Mouse (Mus musculus) E14TG2a.4 (cell line): ENCODE measurements at regions not wholly inside any gene's neighbourhood (a gene's known extent, or its start where the extent isn't known, plus 50 kb on each side); places are given as distances from the start of the nearest gene placed in this dataset.

Experiments used
- H3K27me3 ChIP-seq: 2 replicates; pipeline ENCODE4 v1.6.1; 2014; ENCODE audit warnings: low read length, control low read depth; ENCODE audit not compliant: insufficient read depth
- H3K36me3 ChIP-seq: 2 replicates; pipeline ENCODE4 v1.6.1; 2014; ENCODE audit warnings: low read length, control low read depth; ENCODE audit not compliant: insufficient read depth
- H3K4me1 ChIP-seq: replicated peaks from 2 replicates; pipeline ENCODE4 v1.6.1; 2014; ENCODE audit warnings: low read depth, low read length, control low read depth
- H3K4me3 ChIP-seq: replicated peaks from 2 replicates; pipeline ENCODE4 v1.5.1; 2014; ENCODE audit warnings: mild to moderate bottlenecking, low read length
- H3K9me3 ChIP-seq: 2 replicates; pipeline ENCODE4 v1.6.1; 2014; ENCODE audit warnings: low read length, control low read depth
- CTCF ChIP-seq: conservative IDR thresholded peaks from 2 replicates; pipeline ENCODE4 v1.5.1; 2014; ENCODE audit warnings: low read length
- NANOG ChIP-seq: IDR thresholded peaks from 2 replicates; pipeline ENCODE4 v1.6.1; 2014; ENCODE audit warnings: borderline replicate concordance, low read length, mixed read lengths
- POU5F1 ChIP-seq: IDR thresholded peaks from 2 replicates; pipeline ENCODE4 v1.6.1; 2014; ENCODE audit warnings: low read length, borderline replicate concordance

DNA sequence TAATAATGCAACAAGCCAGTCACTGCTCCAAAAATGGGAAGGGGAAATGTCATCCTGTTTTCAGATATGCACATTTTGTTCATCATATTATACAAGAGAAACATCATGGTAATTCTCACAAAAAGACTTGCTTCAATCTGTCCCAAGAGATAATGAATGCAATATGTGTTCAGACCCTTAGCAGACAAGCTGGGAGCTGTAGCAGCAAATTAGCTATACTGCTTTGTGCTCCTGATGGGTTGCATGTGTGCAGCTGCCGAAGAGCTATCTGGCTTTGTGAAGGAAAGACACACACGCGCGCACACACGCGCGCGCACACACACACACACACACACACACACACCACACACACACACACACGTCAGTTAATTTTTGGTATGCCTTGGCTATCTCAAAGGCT, 441.9 kb downstream of the Tm4sf1 start:
- Histone ChIP-seq H3K9me3 (no peaks in the 10 kb centered on the region), H3K4me3 (no peak overlapping the region), H3K36me3 (no peaks in the 10 kb centered on the region), H3K27me3 (no peaks in the 10 kb centered on the region), H3K4me1 (no peaks in the 10 kb centered on the region)
- no peak for TF ChIP-seq CTCF
- no peak for TF ChIP-seq POU5F1
- TF ChIP-seq NANOG: no peak

DNA sequence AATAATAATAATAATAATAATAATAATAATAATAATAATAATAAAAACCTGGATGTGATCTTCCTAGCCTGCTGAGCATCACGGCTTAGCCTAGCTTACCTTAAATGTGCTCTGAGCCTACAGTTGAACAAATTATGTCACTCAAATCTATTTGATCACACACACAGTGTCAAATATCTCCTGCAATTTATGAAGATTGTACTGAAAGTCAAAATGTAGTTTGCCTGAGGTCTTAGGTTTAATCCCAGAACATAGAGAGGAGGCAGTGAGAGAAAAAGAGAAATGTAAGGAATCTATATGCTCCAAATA, 456.4 kb downstream of the Tm4sf1 start:
- no peak for TF ChIP-seq NANOG
- no peak for TF ChIP-seq CTCF
- TF ChIP-seq POU5F1: no peak
- H3K9me3 ChIP-seq: peaks cover 9% of the 10 kb centered on the region; the same call in 1 of the 2 replicates
- H3K27me3 ChIP-seq: no peaks in the 10 kb centered on the region
- no peaks in the 10 kb centered on the region for H3K36me3 ChIP-seq
- no peak overlapping the region for H3K4me3 ChIP-seq
- no peaks in the 10 kb centered on the region for H3K4me1 ChIP-seq

DNA sequence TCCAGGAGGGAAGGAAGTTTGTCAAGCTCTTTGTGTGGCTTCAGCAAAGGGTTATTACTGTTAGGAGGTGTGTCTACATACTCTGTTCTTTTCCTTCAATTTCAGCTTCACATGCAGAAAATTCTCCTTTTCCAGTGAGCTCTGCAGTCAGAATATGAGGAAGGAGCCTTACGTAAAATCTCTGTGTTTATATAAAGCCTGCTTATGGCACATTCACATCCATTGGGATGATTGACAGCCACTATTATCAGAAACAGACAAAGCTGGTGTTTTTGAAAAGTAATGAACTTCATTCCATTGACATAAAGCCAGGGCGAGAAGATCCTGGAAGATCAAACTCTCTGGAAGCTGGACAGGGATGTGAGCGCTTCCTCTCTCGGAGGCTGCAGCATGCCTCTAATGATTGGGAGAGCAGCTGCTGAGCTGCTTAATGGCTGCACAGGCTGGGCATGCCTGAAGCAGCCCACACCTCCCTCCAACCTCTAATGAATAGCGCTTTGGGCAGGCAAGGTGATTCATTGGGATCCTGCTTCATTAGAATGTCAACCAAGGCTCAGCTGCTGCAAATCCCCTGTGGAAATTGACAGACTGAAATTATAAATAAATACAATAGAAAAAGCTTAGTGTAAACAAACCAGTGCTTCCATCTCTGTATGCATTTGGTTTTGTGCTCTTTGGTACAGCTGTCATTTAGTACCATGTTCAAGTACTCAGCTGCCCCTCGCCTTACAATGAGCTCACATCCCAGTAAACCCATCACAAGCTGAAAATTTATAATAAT, 456.9 kb downstream of the Tm4sf1 start:
- no peak overlapping the region for H3K4me3 ChIP-seq
- no peaks in the 10 kb centered on the region for H3K36me3 ChIP-seq
- TF ChIP-seq NANOG: no peak
- TF ChIP-seq POU5F1: no peak
- no peak for TF ChIP-seq CTCF
- no peaks in the 10 kb centered on the region for H3K4me1 ChIP-seq
- peaks cover 9% of the 10 kb centered on the region; the same call in 1 of the 2 replicates for H3K9me3 ChIP-seq
- no peaks in the 10 kb centered on the region for H3K27me3 ChIP-seq

DNA sequence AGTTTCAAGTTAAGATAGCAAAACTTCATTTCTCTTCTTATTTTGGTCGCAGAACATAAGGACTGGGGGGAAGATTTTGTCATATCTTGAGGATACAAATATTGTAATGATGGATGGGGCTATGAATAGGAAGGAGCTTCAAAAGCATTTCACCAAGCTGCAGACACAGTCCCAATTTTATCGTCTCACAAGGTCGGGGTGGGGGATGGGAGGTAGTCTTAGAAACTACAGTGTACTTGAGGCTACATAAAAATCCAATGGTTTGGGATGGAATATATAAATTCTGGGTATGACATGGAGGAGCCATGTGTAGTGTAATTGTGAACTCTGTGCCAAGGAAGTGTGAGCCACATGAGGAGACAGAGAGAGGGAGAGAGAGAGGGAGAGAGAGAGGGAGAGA, 464.6 kb downstream of the Tm4sf1 start:
- TF ChIP-seq POU5F1 (no peak), CTCF (no peak), NANOG (no peak)
- Histone ChIP-seq H3K4me3 (no peak overlapping the region), H3K9me3 (no peaks in the 10 kb centered on the region), H3K27me3 (no peaks in the 10 kb centered on the region), H3K36me3 (no peaks in the 10 kb centered on the region), H3K4me1 (no peaks in the 10 kb centered on the region)

DNA sequence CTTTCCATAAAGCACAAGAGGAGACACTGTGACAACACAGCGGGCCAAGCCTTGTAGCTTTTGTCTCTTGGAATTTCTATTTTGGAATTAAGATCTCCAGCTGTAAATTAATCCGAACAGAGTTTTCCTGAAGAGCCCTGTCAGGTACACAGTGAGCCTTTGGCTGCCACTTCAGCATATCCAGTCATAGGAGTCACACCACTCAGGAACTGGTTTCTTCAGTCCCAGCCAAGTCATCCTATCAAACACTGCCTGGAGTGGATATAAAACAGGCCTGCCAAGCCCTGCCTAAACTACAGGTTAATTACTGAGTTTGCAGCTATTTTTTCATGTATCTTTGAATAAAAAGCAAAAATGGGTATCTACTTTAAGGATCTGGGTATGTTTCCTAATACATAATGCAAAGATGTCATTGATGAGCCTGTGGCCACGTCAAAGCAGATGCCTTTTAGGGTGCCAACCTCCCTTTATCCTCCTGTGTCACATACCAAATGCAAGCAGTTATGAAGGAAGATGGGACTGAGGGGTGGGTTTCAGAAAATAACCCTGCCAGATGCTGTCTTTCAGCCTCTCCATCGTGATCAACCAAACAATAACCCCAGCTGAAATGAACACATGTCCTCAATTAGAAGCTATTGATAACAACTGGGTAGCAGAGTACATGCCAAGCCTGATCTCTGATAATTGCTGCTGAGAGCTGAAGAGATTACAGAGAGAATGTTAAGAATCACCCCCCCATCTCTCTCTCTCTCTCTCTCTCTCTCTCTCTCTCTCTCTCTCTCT, 471.3 kb downstream of the Tm4sf1 start:
- no peaks in the 10 kb centered on the region for H3K9me3 ChIP-seq
- H3K4me3 ChIP-seq: no peak overlapping the region
- no peaks in the 10 kb centered on the region for H3K4me1 ChIP-seq
- no peaks in the 10 kb centered on the region for H3K27me3 ChIP-seq
- TF ChIP-seq CTCF (no peak), POU5F1 (no peak), NANOG (no peak)
- no peaks in the 10 kb centered on the region for H3K36me3 ChIP-seq

DNA sequence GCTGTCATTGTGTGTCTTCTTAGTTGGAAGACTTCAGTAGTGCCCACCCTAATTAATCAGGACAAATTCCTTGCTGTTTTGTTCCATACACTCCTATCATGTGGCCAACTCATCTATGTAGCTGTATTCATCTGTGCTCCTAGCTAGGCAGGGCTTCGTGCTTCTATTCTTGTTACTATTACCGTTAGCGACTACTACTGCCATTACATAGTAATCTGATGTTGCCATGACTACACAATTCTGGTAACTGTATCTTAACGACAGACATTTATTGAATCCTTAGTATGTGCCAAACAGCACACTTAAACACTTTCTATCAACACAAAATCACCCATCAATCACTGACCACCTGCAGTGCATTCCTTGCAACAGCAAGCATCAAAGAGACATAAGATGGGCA, 477.6 kb downstream of the Tm4sf1 start:
- H3K27me3 ChIP-seq: no peaks in the 10 kb centered on the region
- no peaks in the 10 kb centered on the region for H3K36me3 ChIP-seq
- no peaks in the 10 kb centered on the region for H3K4me1 ChIP-seq
- H3K4me3 ChIP-seq: no peak overlapping the region
- TF ChIP-seq CTCF (no peak), POU5F1 (no peak), NANOG (no peak)
- no peaks in the 10 kb centered on the region for H3K9me3 ChIP-seq

DNA sequence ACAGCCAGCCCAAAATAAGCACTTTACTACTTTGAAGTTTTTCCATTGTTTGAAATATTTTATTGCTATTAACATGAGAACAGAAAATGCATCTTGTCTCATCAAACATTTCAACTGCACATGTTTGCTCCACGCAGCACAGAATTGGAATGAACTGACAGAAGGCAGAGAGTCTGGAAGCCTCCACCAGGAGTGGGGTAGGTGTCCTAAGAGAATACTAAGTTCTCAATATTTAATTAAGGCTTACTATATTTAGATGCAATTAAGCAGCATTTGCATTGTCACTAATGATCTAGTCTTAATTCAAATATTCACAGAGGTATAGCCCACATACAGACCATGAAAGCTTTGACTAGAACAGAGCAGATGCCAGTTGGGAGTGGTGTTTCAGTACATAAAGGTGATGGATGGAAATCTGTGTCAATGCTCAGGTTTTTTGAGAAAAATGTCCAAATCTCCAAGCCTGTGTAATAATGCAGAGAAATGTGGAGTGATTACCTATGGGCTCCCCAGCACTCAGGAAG, 491.2 kb downstream of the Tm4sf1 start:
- TF ChIP-seq CTCF: no peak
- no peaks in the 10 kb centered on the region for H3K36me3 ChIP-seq

DNA sequence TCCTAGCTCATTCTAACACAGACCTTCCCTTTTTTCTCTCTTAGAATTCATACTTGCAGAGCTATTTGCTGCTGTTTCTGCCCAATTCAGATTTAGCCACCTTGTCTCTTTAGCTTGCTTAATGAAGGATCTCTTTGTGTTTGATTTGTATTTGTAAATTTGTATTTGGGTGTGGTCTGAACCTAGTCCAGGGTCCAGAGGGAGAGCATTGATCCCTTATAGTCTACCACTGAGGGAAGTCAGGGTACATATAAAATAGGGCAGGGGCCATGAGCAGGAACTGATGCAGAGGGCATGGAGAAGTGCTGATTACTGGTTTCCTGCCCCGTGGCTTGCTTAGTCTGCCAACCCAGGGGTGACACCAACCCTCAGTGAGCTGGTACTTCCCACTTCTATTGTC, 508.7 kb downstream of the Tm4sf1 start:
- no peaks in the 10 kb centered on the region for H3K9me3 ChIP-seq
- H3K4me1 ChIP-seq: no peaks in the 10 kb centered on the region
- TF ChIP-seq POU5F1: no peak
- no peak for TF ChIP-seq NANOG
- no peak for TF ChIP-seq CTCF
- H3K4me3 ChIP-seq: no peak overlapping the region
- H3K36me3 ChIP-seq: no peaks in the 10 kb centered on the region
- H3K27me3 ChIP-seq: no peaks in the 10 kb centered on the region

More for the DNA sequence above, 491.2 kb downstream of the Tm4sf1 start:
- Histone ChIP-seq H3K27me3 (no peaks in the 10 kb centered on the region), H3K9me3 (no peaks in the 10 kb centered on the region), H3K4me1 (no peaks in the 10 kb centered on the region), H3K4me3 (no peak overlapping the region)
